12 mouse cellular contexts compared by ENCODE assay signal in the genomic region with DNA sequence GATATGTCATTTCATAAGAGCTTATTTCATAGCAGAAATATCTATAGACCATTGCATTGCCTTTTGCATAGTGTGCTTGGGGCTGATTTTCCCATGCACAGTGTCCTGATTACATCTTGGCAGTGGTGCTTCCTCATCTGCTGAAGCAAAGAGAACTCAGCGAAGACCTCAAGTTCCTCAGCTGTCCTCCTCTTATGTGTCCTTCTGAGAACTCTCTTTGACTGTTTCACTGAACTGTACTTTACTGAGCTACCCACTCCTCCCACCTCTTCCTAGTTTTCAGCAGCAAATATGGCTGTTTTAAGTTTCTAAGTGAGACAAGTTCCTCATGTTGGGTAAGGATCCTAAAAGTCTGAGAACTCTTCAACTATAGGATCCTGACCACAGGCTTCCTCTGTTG. TPM values are rescaled to one million over a fixed set of nuclear protein-coding genes. Genes with fewer than 3 reads are reported as not detected.
DNase-seq lines count a peak whose midpoint lies in the region; ATAC-seq and TF ChIP-seq lines count a peak whose summit lies in the region.
"Had no signal": no experiment of that assay in that cellular context is flagged by ENCODE, and none has a peak within 500 bp of the region (broad histone marks: within the 10 kb centered on the region; RNA-seq: fewer than 3 reads in every experiment).

No protein-coding gene starts in this region.

- no peak overlapping the region for H3K4me2 ChIP-seq in heart, embryonic 12.5 days
- H3K4me2 ChIP-seq in lung, embryonic 16.5 days (ENCODE audit: low read depth, low read length), result no peak overlapping the region
- no peak overlapping the region for H3K4me2 ChIP-seq in hindbrain, embryonic 13.5 days

- no peak for DNase-seq in heart, adult 18-20 months
- no peak for DNase-seq in lung, adult 18-20 months
- DNase-seq in splenic B cell, adult 2 months (ENCODE audit: low read depth, low spot score), result peak; percentile 39
- no peak for DNase-seq in thymus, adult 18-20 months
- no peak for DNase-seq in cerebellum, adult 2 months
- DNase-seq: adrenal gland, postnatal 10 days; embryo, embryonic 11 days; kidney, postnatal 36 days; right cerebral cortex, postnatal 14 days had no signal

- no peak overlapping the region for H3K9ac ChIP-seq in heart, embryonic 12.5 days
- no peak overlapping the region for H3K9ac ChIP-seq in lung, embryonic 16.5 days (ENCODE audit: low read length)
- H3K9ac ChIP-seq in hindbrain, embryonic 13.5 days, result no peak overlapping the region

- TF ChIP-seq CTCF in cerebellum, adult 2 months (IDR thresholded peaks at IDR 0.05; ENCODE audit: borderline replicate concordance, insufficient read depth, low read depth, low read length), result no peak

- no peak overlapping the region for H3K4me3 ChIP-seq in heart, embryonic 12.5 days
- H3K4me3 ChIP-seq in lung, embryonic 16.5 days (ENCODE audit: low read length), result no peak overlapping the region
- no peak overlapping the region for H3K4me3 ChIP-seq in hindbrain, embryonic 13.5 days
- no peak overlapping the region for H3K4me3 ChIP-seq in cerebellum, adult 2 months (replicated peaks; ENCODE audit: insufficient read depth, low read depth, low read length)

- no peaks in the 10 kb centered on the region for H3K27me3 ChIP-seq in heart, embryonic 12.5 days (replicated peaks)
- H3K27me3 ChIP-seq in lung, embryonic 16.5 days (ENCODE audit: control insufficient read depth, insufficient read depth, low read depth, low read length), result no peaks in the 10 kb centered on the region
- no peaks in the 10 kb centered on the region for H3K27me3 ChIP-seq in hindbrain, embryonic 13.5 days
- no peaks in the 10 kb centered on the region for H3K27me3 ChIP-seq in splenic B cell, adult 2 months (ENCODE audit: control insufficient read depth, insufficient read depth, low read length, poor library complexity, severe bottlenecking)
- H3K27me3 ChIP-seq in cerebellum, adult 2 months (ENCODE audit: control insufficient read depth, insufficient read depth, low read length), result no peaks in the 10 kb centered on the region

- ATAC-seq in heart, embryonic 12.5 days (ENCODE audit: insufficient number of reproducible peaks, low FRiP score), result no peak
- peak; percentile 36; the same call in 1 of the 2 replicates for ATAC-seq in lung, embryonic 16.5 days (ENCODE audit: low read depth)
- ATAC-seq in hindbrain, embryonic 13.5 days (ENCODE audit: low FRiP score), result no peak

- no peak for TF ChIP-seq POLR2A in cerebellum, adult 2 months (IDR thresholded peaks at IDR 0.05; ENCODE audit: borderline replicate concordance, insufficient read depth, low read length)

- 0 out of 2 replicates have a peak, but pooled peaks cover 3% of the 10 kb centered on the region for H3K9me3 ChIP-seq in heart, embryonic 12.5 days (replicated peaks)
- H3K9me3 ChIP-seq in lung, embryonic 16.5 days (ENCODE audit: control insufficient read depth, low read length), result no peaks in the 10 kb centered on the region
- H3K9me3 ChIP-seq in hindbrain, embryonic 13.5 days, result no peaks in the 10 kb centered on the region

- peaks cover 44% of the 10 kb centered on the region for H3K4me1 ChIP-seq in heart, embryonic 12.5 days (replicated peaks)
- H3K4me1 ChIP-seq in lung, embryonic 16.5 days (replicated peaks; ENCODE audit: control insufficient read depth, insufficient read depth, low read length), result peaks cover 34% of the 10 kb centered on the region
- peaks cover 33% of the 10 kb centered on the region for H3K4me1 ChIP-seq in hindbrain, embryonic 13.5 days (replicated peaks)
- H3K4me1 ChIP-seq in cerebellum, adult 2 months (ENCODE audit: control insufficient read depth, insufficient read depth, low read length), result peaks cover 38% of the 10 kb centered on the region; the same call in 1 of the 2 replicates

- peak overlapping the region; percentile 93 for H3K27ac ChIP-seq in heart, embryonic 12.5 days (ENCODE audit: poor library complexity, severe bottlenecking)
- peak overlapping the region; percentile 88 for H3K27ac ChIP-seq in lung, embryonic 16.5 days (ENCODE audit: low read length)
- peak overlapping the region; percentile 74 for H3K27ac ChIP-seq in hindbrain, embryonic 13.5 days
- no peak overlapping the region for H3K27ac ChIP-seq in cerebellum, adult 2 months (ENCODE audit: insufficient read depth, low read length)

- WGBS in heart, embryonic 12.5 days, result 81% methylated on average over 1 of the region's 1 CpGs
- WGBS in lung, embryonic 16.5 days, result 57% methylated on average over 1 of the region's 1 CpGs
- 97% methylated on average over 1 of the region's 1 CpGs for WGBS in hindbrain, embryonic 13.5 days
- WGBS in cerebellum, adult 2 months, result 52% methylated on average over 1 of the region's 1 CpGs

- H3K36me3 ChIP-seq in heart, embryonic 12.5 days, result no peaks in the 10 kb centered on the region
- H3K36me3 ChIP-seq in lung, embryonic 16.5 days (ENCODE audit: control insufficient read depth, insufficient read depth, low read length), result no peaks in the 10 kb centered on the region
- no peaks in the 10 kb centered on the region for H3K36me3 ChIP-seq in hindbrain, embryonic 13.5 days
- no peaks in the 10 kb centered on the region for H3K36me3 ChIP-seq in splenic B cell, adult 2 months (ENCODE audit: control insufficient read depth, insufficient read depth, low read length, poor library complexity, severe bottlenecking)

RNA-seq across cellular contexts. Expression of gene Lims1, which starts 58.6 kb away (rescaled TPM):
- polyA plus RNA-seq in heart, embryonic 12.5 days (2016; fragmentation: Nextera tagmentation; extraction: Ambion mirVana), result 160 and 161 TPM in 2 replicates
- 100 to 1,000 TPM; 142 to 163 TPM for total RNA-seq in heart, adult 18-20 months (2021)
- 231 and 237 TPM in 2 replicates for polyA plus RNA-seq in lung, embryonic 16.5 days (2015; fragmentation: Nextera tagmentation; extraction: Ambion mirVana)
- polyA plus RNA-seq in hindbrain, embryonic 13.5 days (2015; fragmentation: Nextera tagmentation; extraction: Ambion mirVana), result 66.0 and 69.2 TPM in 2 replicates
- 16.5 and 17.4 TPM in 2 replicates for polyA plus RNA-seq in cerebellum, adult 2 months (2012; rRNA removed)
